Mouse (Mus musculus) intestine, embryonic 16.5 days (tissue): ENCODE data around the gene Tmem139. TPM values are rescaled to one million over a fixed set of nuclear protein-coding genes. Genes with fewer than 3 reads are reported as not detected.

ENCODE experiments used
- ATAC-seq: fragments of 200-750 bp; cut with Nextera tagmentation; 2 replicates; pipeline ENCODE4 v1.8.0; 2017; ENCODE audit warnings: moderate TSS enrichment, moderate library complexity
- H3K27ac ChIP-seq: fragments of 300-500 bp; sonication (generic); 2 replicates; pipeline ENCODE4 v1.5.1; 2014; ENCODE audit warnings: mild to moderate bottlenecking, low read length
- H3K27me3 ChIP-seq: fragments of 300-500 bp; sonication (generic); replicated peaks from 2 replicates; pipeline ENCODE4 v1.6.1; 2014; ENCODE audit warnings: low read length, control low read depth, mixed read lengths; ENCODE audit not compliant: control insufficient read depth, insufficient read depth
- H3K36me3 ChIP-seq: fragments of 300-500 bp; sonication (generic); 2 replicates; pipeline ENCODE4 v1.6.1; 2014; ENCODE audit warnings: low read length, control low read depth; ENCODE audit not compliant: control insufficient read depth, insufficient read depth
- H3K4me1 ChIP-seq: fragments of 300-500 bp; sonication (generic); 2 replicates; pipeline ENCODE4 v1.6.1; 2014; ENCODE audit warnings: low read length, control low read depth, mixed read lengths; ENCODE audit not compliant: control insufficient read depth, insufficient read depth
- H3K4me2 ChIP-seq: fragments of 300-500 bp; sonication (generic); 2 replicates; pipeline ENCODE4 v1.6.1; 2014; ENCODE audit warnings: low read depth, low read length, control low read depth
- H3K4me3 ChIP-seq: fragments of 300-500 bp; sonication (generic); 2 replicates; pipeline ENCODE4 v1.5.1; 2014; ENCODE audit warnings: mild to moderate bottlenecking, low read length
- H3K9ac ChIP-seq: fragments of 300-500 bp; sonication (generic); 2 replicates; pipeline ENCODE4 v1.6.1; 2014; ENCODE audit warnings: low read depth, low read length
- H3K9me3 ChIP-seq: fragments of 300-500 bp; sonication (generic); 2 replicates; pipeline ENCODE4 v1.6.1; 2016; ENCODE audit warnings: low read length, control low read depth; ENCODE audit not compliant: control insufficient read depth
- WGBS: fragments of 180-500 bp; shearing (Covaris S2); extraction: QIAGEN DNeasy Blood & Tissue Kit; methylation state at CpG from one replicate; pipeline ENCODE4 v1.1.7; 2014; 5-methylcytosine and 5-hydroxymethylcytosine counted together
- polyA plus RNA-seq: library from polyadenylated mRNA; unstranded; fragments of >200 nt; fragmentation: Nextera tagmentation; extraction: Ambion mirVana; gene quantifications from 2 replicates; pipeline ENCODE4 v1.2.1, GENCODE M21; 2015

Gene Tmem139
- 19.5 and 22.9 TPM in 2 replicates for polyA plus RNA-seq

DNA sequence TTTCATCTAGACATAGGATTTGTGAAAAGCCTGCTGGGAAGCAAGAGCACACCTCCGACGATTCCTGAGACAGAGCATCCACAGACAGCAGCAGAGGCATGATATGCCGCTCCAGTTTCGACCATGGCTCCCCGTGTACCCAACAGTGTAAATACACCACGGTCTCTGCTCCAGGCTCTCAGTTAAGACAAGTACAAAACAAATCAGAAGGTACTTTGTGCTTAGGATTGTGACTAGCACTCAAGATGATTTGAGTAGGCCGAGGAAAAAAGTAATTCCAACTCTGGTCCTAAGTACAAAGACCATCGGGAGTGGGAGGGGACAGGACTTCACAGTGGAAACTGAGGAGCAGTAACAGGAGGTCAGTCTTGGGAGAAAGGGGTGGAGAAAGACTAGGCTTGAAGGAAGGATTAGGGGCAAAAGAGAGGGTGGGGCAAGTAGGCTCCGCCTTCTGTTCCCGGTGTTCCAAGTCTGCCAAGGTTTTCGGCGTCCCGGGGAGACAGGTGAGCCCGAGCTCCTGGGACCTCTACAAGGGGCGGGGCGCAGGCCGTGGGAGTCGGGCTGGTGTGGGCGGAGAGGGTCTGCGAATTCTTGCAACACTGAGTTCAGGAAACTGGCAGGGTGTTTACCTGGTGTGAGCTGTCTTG is at the start of gene Tmem139:
Gene Tmem139 (plus strand): TSS at position 447 of the 647 bp plus-strand sequence.
- H3K4me1 ChIP-seq = peaks cover 11% of the 10 kb centered on the region; the same call in 1 of the 2 replicates
- H3K9ac ChIP-seq = peak within 1 kb of the TSS; percentile 58
- no peaks in the 10 kb centered on the region for H3K9me3 ChIP-seq
- H3K4me2 ChIP-seq = peak within 1 kb of the TSS; percentile 47
- no peaks in the 10 kb centered on the region for H3K27me3 ChIP-seq
- peak within 1 kb of the TSS; percentile 39 for H3K4me3 ChIP-seq
- WGBS = 13% methylated on average over 20 of the region's 20 CpGs
- peak; percentile 45 for ATAC-seq
- H3K36me3 ChIP-seq = no peaks in the 10 kb centered on the region
- H3K27ac ChIP-seq = peak within 1 kb of the TSS; percentile 85

DNA sequence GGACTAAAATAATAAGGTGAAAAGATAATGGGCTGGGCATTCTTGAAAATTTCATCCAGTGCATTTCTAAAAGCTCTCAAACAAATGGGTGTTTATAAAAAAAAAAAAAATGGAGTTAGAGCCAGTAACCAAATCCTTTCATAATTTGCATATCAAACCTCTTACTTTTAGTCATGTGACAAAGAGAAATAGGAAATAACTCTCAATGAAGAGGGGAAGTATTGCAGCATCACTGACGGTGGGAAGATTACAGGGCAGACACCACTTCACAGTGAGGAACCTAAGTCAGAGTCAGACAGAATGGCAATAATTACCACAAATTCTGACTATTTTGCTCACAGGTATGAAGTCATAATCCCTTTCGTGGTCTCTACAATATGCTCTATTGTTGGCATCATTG is 46.7 kb upstream of the Tmem139 start, which contains the start of gene Tas2r144:
Gene Tas2r144 (plus strand): TSS at position 301 of the 400 bp plus-strand sequence.
- Histone ChIP-seq H3K4me1 (no peaks in the 10 kb centered on the region), H3K27ac (no peak within 1 kb of the TSS), H3K4me2 (no peak within 1 kb of the TSS), H3K9ac (no peak within 1 kb of the TSS), H3K9me3 (no peaks in the 10 kb centered on the region), H3K4me3 (no peak within 1 kb of the TSS), H3K27me3 (no peaks in the 10 kb centered on the region), H3K36me3 (no peaks in the 10 kb centered on the region)
- 87% methylated on average over 2 of the region's 2 CpGs for WGBS
- ATAC-seq = no peak

DNA sequence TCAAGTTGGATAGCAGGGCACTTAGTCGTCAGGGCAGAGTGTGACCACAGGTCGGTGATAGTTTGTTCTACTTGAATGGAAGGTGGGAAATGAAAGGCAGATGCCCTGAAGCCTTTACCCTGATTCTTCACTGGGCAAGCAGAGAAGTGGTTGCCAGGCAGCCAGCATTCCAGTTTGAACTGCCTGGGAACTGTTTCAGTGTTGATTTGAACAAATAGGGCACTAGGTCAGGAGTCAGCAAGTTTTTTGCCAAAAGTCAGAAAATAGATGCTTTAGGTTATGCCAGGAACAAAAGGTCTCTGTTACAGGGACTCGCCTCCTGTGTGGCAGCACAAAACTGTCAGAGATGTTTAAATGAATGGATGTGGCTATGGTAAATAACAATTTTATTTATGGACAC is 39.5 kb upstream of the Tmem139 start:
- H3K9ac ChIP-seq = no peak overlapping the region
- ATAC-seq = no peak
- H3K9me3 ChIP-seq = no peaks in the 10 kb centered on the region
- H3K27me3 ChIP-seq = no peaks in the 10 kb centered on the region
- 59% methylated on average over 3 of the region's 3 CpGs for WGBS
- H3K4me2 ChIP-seq = no peak overlapping the region
- H3K4me3 ChIP-seq = no peak overlapping the region
- H3K36me3 ChIP-seq = no peaks in the 10 kb centered on the region
- no peak overlapping the region for H3K27ac ChIP-seq
- no peaks in the 10 kb centered on the region for H3K4me1 ChIP-seq

DNA sequence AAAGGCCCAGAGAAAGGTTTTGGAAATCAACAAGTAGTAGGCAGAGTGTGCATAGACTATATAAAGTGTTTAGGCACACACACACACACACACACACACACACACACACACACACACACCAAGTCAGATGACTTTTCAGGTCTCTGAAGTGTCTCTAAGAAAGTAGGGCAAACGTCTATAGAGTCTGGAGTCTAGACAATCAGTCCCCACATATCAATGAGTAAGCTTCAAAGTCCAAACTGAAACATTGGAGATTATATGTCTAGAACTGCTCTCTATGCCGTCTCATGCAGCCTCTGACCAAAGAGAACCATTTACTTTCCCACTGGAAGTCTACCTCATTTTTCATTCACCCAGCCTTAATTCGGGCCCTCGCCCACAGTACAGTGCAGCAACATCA is 36.7 kb upstream of the Tmem139 start:
- no peak overlapping the region for H3K27ac ChIP-seq
- peak; percentile 48 for ATAC-seq

DNA sequence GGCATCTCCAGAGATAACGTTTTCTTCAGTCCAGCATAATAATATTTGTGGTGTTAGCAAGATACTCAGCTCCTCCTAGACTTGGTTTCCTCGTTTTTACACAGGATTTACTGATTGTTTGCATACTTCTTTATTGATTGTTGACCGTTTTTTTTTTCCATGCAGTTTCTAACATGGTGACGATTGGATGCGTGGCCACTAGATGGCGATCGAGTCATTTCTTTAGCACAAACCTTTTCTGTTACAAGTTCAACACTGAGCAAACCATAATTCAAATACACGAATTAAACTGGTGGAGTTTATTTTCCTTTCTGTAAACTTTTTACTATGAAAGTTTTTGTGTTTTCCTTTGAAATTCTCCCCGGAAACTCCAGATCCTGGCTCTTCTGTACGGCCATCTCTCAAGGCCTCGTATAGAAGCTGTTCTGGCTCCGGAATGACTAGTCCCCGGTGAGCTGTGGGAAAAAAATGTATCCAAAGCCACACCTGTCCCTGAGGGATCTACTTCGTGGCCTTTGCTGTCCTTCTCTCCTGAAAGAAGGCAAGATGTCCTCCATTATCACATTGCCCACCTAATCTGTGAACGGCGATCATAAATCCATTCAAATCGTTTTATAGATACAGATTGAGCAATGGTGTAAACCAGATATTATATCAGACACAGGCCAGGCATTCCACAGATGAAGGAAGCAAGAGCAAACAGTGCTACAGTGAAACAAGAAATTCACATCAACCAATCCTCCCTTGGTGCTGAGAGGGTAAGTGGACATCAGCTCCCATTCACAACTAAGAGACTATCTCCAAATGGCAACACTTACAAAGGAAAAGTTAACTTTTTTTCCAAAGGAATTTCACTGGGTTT is 34.3 kb upstream of the Tmem139 start:
- Histone ChIP-seq H3K27me3 (no peaks in the 10 kb centered on the region), H3K4me1 (no peaks in the 10 kb centered on the region), H3K9me3 (no peaks in the 10 kb centered on the region), H3K9ac (no peak overlapping the region), H3K27ac (0 out of 2 replicates have a peak overlapping the region, but pooled peaks have one; percentile 7), H3K4me3 (no peak overlapping the region), H3K4me2 (no peak overlapping the region), H3K36me3 (no peaks in the 10 kb centered on the region)
- ATAC-seq = peak; percentile 62
- WGBS = 26% methylated on average over 17 of the region's 17 CpGs

More for the DNA sequence above, 36.7 kb upstream of the Tmem139 start:
- no peaks in the 10 kb centered on the region for H3K27me3 ChIP-seq
- no peaks in the 10 kb centered on the region for H3K4me1 ChIP-seq
- WGBS = 61% methylated on average over 4 of the region's 4 CpGs
- H3K4me3 ChIP-seq = no peak overlapping the region
- no peaks in the 10 kb centered on the region for H3K9me3 ChIP-seq
- H3K36me3 ChIP-seq = no peaks in the 10 kb centered on the region
- H3K9ac ChIP-seq = no peak overlapping the region
- no peak overlapping the region for H3K4me2 ChIP-seq

DNA sequence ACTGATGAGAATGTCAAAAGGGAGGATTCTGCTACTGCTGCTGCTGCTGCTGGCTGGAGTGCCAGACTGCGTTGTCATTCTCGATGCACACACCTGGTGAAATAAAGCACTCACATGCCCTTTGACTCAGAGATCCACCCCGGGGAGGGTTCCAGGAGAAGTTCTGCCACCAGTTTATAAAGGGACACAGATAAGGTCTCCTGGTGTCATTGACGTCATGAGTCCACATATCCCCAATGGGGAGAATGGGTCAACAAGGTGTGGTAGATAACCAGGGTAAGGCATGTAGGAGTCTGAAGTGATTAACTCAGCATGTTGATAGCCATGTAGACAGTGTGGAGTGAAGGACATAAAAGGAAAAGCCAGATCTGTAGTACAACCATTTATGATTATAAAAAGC is 32.2 kb upstream of the Tmem139 start:
- peak; percentile 91 for ATAC-seq
- Histone ChIP-seq H3K4me2 (no peak overlapping the region), H3K4me3 (no peak overlapping the region), H3K27me3 (no peaks in the 10 kb centered on the region), H3K36me3 (no peaks in the 10 kb centered on the region), H3K4me1 (no peaks in the 10 kb centered on the region), H3K27ac (no peak overlapping the region), H3K9me3 (no peaks in the 10 kb centered on the region), H3K9ac (no peak overlapping the region)
- WGBS = 62% methylated on average over 4 of the region's 4 CpGs

DNA sequence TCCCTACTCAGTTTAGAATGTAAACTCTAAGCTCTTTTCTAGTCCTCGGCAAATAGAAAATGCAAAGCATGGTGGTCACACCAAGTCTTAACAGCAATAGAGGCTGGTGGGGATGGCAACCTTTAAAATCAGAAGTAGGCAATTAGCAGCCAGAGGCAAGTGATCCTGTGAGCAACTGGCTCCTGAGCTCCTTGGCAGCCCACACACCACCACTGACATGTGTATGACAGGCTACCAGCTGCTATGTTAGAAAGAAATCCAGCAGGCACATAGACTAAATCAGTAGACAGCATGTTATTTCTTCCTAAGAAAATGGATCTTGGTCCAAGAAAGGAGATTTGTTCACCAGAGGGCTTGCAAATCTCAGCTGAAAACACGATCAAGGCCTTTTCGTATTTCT is 30.6 kb upstream of the Tmem139 start:
- Histone ChIP-seq H3K36me3 (no peaks in the 10 kb centered on the region), H3K9me3 (no peaks in the 10 kb centered on the region), H3K4me3 (no peak overlapping the region), H3K9ac (no peak overlapping the region), H3K4me1 (no peaks in the 10 kb centered on the region), H3K27ac (no peak overlapping the region), H3K27me3 (no peaks in the 10 kb centered on the region), H3K4me2 (no peak overlapping the region)
- ATAC-seq = no peak
- 89% methylated on average over 3 of the region's 3 CpGs for WGBS

DNA sequence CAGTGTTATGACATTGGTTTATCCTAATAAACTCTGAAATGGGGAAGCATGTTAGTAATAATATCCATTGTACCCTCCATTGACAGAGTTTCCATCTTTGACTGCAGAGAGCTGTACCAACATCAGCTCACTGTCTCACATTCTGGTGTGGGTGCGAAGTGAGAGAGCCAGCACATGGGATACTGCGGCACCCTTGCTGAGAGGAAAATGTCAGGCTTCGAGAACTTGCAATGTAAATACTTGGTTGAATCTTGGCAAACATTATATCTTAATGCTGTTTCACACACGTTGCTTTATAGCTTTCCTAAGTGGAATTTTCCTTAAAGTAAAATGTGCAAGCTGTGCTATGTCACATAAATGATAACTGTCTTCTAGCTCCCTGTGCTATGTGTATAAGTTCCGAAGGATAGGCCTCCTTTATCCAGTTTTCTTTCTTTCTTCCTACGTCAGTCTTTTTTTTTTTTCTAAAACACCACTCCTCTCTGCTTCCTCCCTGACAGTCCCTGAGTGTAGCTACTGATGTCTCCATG is 24.4 kb upstream of the Tmem139 start:
- Histone ChIP-seq H3K36me3 (no peaks in the 10 kb centered on the region), H3K27me3 (no peaks in the 10 kb centered on the region), H3K4me3 (no peak overlapping the region), H3K9ac (no peak overlapping the region), H3K4me2 (no peak overlapping the region), H3K4me1 (0 out of 2 replicates have a peak, but pooled peaks cover 3% of the 10 kb centered on the region), H3K9me3 (no peaks in the 10 kb centered on the region), H3K27ac (no peak overlapping the region)
- 46% methylated on average over 6 of the region's 6 CpGs for WGBS
- no peak for ATAC-seq

DNA sequence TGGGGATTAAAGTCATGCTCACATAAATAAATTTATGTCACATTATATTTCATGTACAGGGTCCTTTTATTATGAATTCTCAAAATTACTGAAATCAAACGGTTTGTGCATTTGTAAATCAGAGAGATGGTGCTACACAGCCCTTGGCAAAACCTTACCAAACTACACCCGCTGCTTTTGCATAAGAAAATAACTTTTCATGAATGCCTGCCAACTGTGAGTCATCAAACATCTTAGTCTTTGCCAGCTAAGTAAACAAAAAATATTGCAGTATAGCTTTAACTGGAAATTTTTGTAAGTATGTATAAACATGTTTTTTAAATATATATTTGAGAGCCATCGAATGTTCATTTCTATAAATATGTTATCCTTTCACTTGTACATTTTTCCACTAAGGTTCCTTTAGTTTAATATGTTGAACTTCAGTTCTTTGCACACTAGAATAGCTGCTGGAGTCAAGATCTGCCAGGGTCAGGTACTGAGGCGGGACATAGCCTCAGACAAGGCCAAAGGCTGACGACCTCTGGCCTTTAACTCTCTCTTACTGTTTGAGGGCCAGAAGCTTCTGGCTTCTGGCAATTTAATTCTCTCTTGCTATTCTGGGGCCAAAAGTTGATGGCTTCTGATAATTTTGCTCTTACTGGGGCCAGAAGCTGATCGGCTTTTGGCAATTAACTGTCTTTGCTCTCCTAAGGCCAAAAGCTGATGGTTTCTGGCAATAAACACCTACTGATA is 20.3 kb upstream of the Tmem139 start:
- 68% methylated on average over 6 of the region's 6 CpGs for WGBS
- H3K27me3 ChIP-seq = no peaks in the 10 kb centered on the region
- H3K9me3 ChIP-seq = no peaks in the 10 kb centered on the region
- no peak overlapping the region for H3K9ac ChIP-seq
- no peaks in the 10 kb centered on the region for H3K36me3 ChIP-seq
- ATAC-seq = no peak
- H3K4me2 ChIP-seq = no peak overlapping the region
- no peak overlapping the region for H3K27ac ChIP-seq
- H3K4me3 ChIP-seq = no peak overlapping the region
- 0 out of 2 replicates have a peak, but pooled peaks cover 3% of the 10 kb centered on the region for H3K4me1 ChIP-seq
